Mouse (Mus musculus) T-helper 2 cell (primary cell): Measurements from ENCODE around the gene Nutf2.

Experiments used
- in situ Hi-C: fragments of 300-600 bp; cut with MboI, MseI; formaldehyde crosslinking; loops from one replicate; pipeline ENCODE4 v1.15.1; 2025; ENCODE audit warnings: high pct_unique_total_duplicates

Gene Nutf2

GRCm38 (mm10) chr8:105854715-105855216 lies 5.6 kb upstream of the Nutf2 start, which contains the start of gene Thap11:
Thap11 (plus strand) TSS chr8:105855132.
- in situ Hi-C loops = no loop called here

GRCm38 (mm10) chr8:105855248-105856167 lies 4.9 kb upstream of the Nutf2 start:
- in situ Hi-C loops = no loop called here

GRCm38 (mm10) chr8:105856168-105856835 lies 4.1 kb upstream of the Nutf2 start:
- in situ Hi-C loops = no loop called here

- in situ Hi-C loops = no loop called here
These were observed 1.9 kb upstream of the Nutf2 start for GRCm38 (mm10) chr8:105858495-105858894.

GRCm38 (mm10) chr8:105859314-105859713 lies 1.1 kb upstream of the Nutf2 start:
- in situ Hi-C loops = no loop called here

- in situ Hi-C loops = loop anchor here (5.0 kb wide), 1 partner anchor 35 kb away; the partner anchor contains the start of genes Ranbp10 and Tsnaxip1
These were observed 1.6 kb downstream of the Nutf2 start for GRCm38 (mm10) chr8:105861951-105862350.

- in situ Hi-C loops = no loop called here
These were observed 6.1 kb downstream of the Nutf2 start for GRCm38 (mm10) chr8:105866364-105867029.

GRCm38 (mm10) chr8:105874301-105874700 lies 13.9 kb downstream of the Nutf2 start:
- in situ Hi-C loops = no loop called here

- in situ Hi-C loops = no loop called here
These were observed 20.6 kb downstream of the Nutf2 start, which contains the start of gene Edc4 for GRCm38 (mm10) chr8:105880754-105881520. Edc4 (plus strand) TSS chr8:105880881.

- in situ Hi-C loops = loop anchor here (5.0 kb wide), 1 partner anchor 37 kb away; no protein-coding TSS in a partner anchor
These were observed 29.5 kb downstream of the Nutf2 start for GRCm38 (mm10) chr8:105889756-105890465.

- in situ Hi-C loops = loop anchor here (5.0 kb wide), 1 partner anchor 36 kb away; no protein-coding TSS in a partner anchor
These were observed 30.5 kb downstream of the Nutf2 start for GRCm38 (mm10) chr8:105890870-105891269.

- in situ Hi-C loops = loop anchor here (5.0 kb wide), 1 partner anchor 35 kb away; no protein-coding TSS in a partner anchor
These were observed 32.1 kb downstream of the Nutf2 start for GRCm38 (mm10) chr8:105892432-105892831.

GRCm38 (mm10) chr8:105893339-105893738 lies 33.0 kb downstream of the Nutf2 start, which contains the start of gene Nrn1l:
Nrn1l (plus strand) TSS chr8:105893567.
- in situ Hi-C loops = loop anchor here (5.0 kb wide), 1 partner anchor 34 kb away; no protein-coding TSS in a partner anchor

GRCm38 (mm10) chr8:105897801-105898480 lies 37.6 kb downstream of the Nutf2 start:
- in situ Hi-C loops = no loop called here

- in situ Hi-C loops = no loop called here
These were observed 40.0 kb downstream of the Nutf2 start, which contains the start of gene Pskh1 for GRCm38 (mm10) chr8:105900180-105900940. Pskh1 (plus strand) TSS chr8:105900441.

GRCm38 (mm10) chr8:105900941-105901616 lies 40.7 kb downstream of the Nutf2 start:
- in situ Hi-C loops = no loop called here

- in situ Hi-C loops = no loop called here
These were observed 59.0 kb downstream of the Nutf2 start for GRCm38 (mm10) chr8:105919390-105919789.

- in situ Hi-C loops = loop anchor here (5.0 kb wide), 2 partner anchors 33 to 93 kb away; partner anchors contain the start of gene Nrn1l
These were observed 64.7 kb downstream of the Nutf2 start for GRCm38 (mm10) chr8:105925123-105925522.
